Mouse (Mus musculus) liver, embryonic 14.5 days (tissue): ENCODE measurements at regions not wholly inside any gene's neighbourhood (a gene's known extent, or its start where the extent isn't known, plus 50 kb on each side); places are given as distances from the start of the nearest gene placed in this dataset.

Experiments
- ATAC-seq: fragments of 200-750 bp; cut with Nextera tagmentation; 2 replicates; pipeline ENCODE4 v1.8.0; 2017; ENCODE audit warnings: moderate number of reproducible peaks, mild to moderate bottlenecking, moderate library complexity; ENCODE audit not compliant: insufficient read depth
- DNase-seq, 3 experiments: peaks; one replicate each; pipeline ENCODE4 v3.0.0-alpha.2; 2012 to 2013; ENCODE audit warnings: low read depth in 3 of 3, low spot score in 3 of 3
- H3K27ac ChIP-seq: fragments of 300-500 bp; sonication (generic); 2 replicates; pipeline ENCODE4 v1.5.1; 2014; ENCODE audit warnings: moderate library complexity, mild to moderate bottlenecking, control low read depth, inconsistent platforms
- H3K27me3 ChIP-seq: fragments of 300-500 bp; sonication (generic); 2 replicates; pipeline ENCODE4 v1.6.1; 2014; ENCODE audit warnings: mild to moderate bottlenecking, low read length, moderate library complexity; ENCODE audit not compliant: control insufficient read depth, insufficient read depth
- H3K36me3 ChIP-seq: fragments of 300-500 bp; sonication (generic); replicated peaks from 2 replicates; pipeline ENCODE4 v1.6.1; 2014; ENCODE audit warnings: low read depth; ENCODE audit not compliant: control insufficient read depth, insufficient read depth
- H3K4me1 ChIP-seq, 2 experiments: fragments of 200-500 bp in 1 of 2; fragments of 300-500 bp in 1 of 2; sonication (generic) in 1 of 2; replicated peaks; 2 replicates each; pipeline ENCODE4 v1.6.1; 2012 to 2014; ENCODE audit warnings: antibody characterized with exemption in 1 of 2, inconsistent platforms in 1 of 2, low read length in 1 of 2; ENCODE audit not compliant: control insufficient read depth in 2 of 2, insufficient read depth in 2 of 2
- H3K4me2 ChIP-seq: fragments of 300-500 bp; sonication (generic); 2 replicates; pipeline ENCODE4 v1.6.1; 2014; ENCODE audit warnings: low read depth, mild to moderate bottlenecking, control low read depth, moderate library complexity
- H3K4me3 ChIP-seq, 2 experiments: fragments of 200-500 bp in 1 of 2; fragments of 300-500 bp in 1 of 2; sonication (generic) in 1 of 2; 2 replicates each; pipeline ENCODE4 v1.5.1; 2012 to 2014; ENCODE audit warnings: low read depth in 2 of 2, low read length in 2 of 2, mild to moderate bottlenecking in 2 of 2, control low read depth in 1 of 2, inconsistent platforms in 1 of 2, moderate library complexity in 1 of 2; ENCODE audit not compliant: insufficient read depth in 1 of 2
- H3K9ac ChIP-seq: fragments of 300-500 bp; sonication (generic); replicated peaks from 2 replicates; pipeline ENCODE4 v1.6.1; 2014; ENCODE audit warnings: mild to moderate bottlenecking, control low read depth, moderate library complexity
- H3K9me3 ChIP-seq: fragments of 300-500 bp; sonication (generic); 2 replicates; pipeline ENCODE4 v1.6.1; 2016; ENCODE audit warnings: low read length, mixed read lengths; ENCODE audit not compliant: control insufficient read depth
- CTCF ChIP-seq: IDR thresholded peaks from 2 replicates; pipeline ENCODE4 v1.5.1; 2016; ENCODE audit warnings: antibody characterized with exemption, low read depth, control low read depth
- EP300 ChIP-seq: IDR thresholded peaks from 2 replicates; pipeline ENCODE4 v1.6.1; 2016; ENCODE audit warnings: antibody characterized with exemption, low read depth
- WGBS: fragments of 180-500 bp; shearing (Covaris S2); extraction: QIAGEN DNeasy Blood & Tissue Kit; methylation state at CpG from one replicate; pipeline ENCODE4 v1.1.7; 2014; ENCODE audit not compliant: insufficient replicate concordance; 5-methylcytosine and 5-hydroxymethylcytosine counted together

GRCm38 (mm10) chr13:115911524-115912459, 397.7 kb downstream of the Isl1 start:
- WGBS = 48% methylated on average over 6 of the region's 6 CpGs
- H3K27me3 ChIP-seq = no peaks in the 10 kb centered on the region
- no peaks in the 10 kb centered on the region for H3K9me3 ChIP-seq
- no peaks in the 10 kb centered on the region for H3K36me3 ChIP-seq
- ATAC-seq = no peak
- H3K27ac ChIP-seq = no peak overlapping the region
- H3K4me3 ChIP-seq = no peak overlapping the region
- no peak for DNase-seq
- no peaks in the 10 kb centered on the region for H3K4me1 ChIP-seq
- TF ChIP-seq EP300 (no peak), CTCF (no peak)
- no peak overlapping the region for H3K9ac ChIP-seq
- no peak overlapping the region for H3K4me2 ChIP-seq

GRCm38 (mm10) chr13:115910866-115911449, 398.5 kb downstream of the Isl1 start:
- TF ChIP-seq CTCF (no peak), EP300 (no peak)
- Histone ChIP-seq H3K9ac (no peak overlapping the region), H3K4me1 (no peaks in the 10 kb centered on the region), H3K4me3 (no peak overlapping the region), H3K4me2 (no peak overlapping the region), H3K9me3 (no peaks in the 10 kb centered on the region), H3K36me3 (no peaks in the 10 kb centered on the region), H3K27ac (no peak overlapping the region), H3K27me3 (no peaks in the 10 kb centered on the region)
- 56% methylated on average over 8 of the region's 8 CpGs for WGBS
- DNase-seq (no peak), ATAC-seq (no peak)

- no peak overlapping the region for H3K9ac ChIP-seq
- 57% methylated on average over 1 of the region's 1 CpGs for WGBS
- H3K4me1 ChIP-seq = no peaks in the 10 kb centered on the region
- ATAC-seq (no peak), DNase-seq (no peak)
- no peaks in the 10 kb centered on the region for H3K36me3 ChIP-seq
- no peak for TF ChIP-seq CTCF
- no peak for TF ChIP-seq EP300
- no peaks in the 10 kb centered on the region for H3K9me3 ChIP-seq
- H3K4me2 ChIP-seq = no peak overlapping the region
- no peak overlapping the region for H3K4me3 ChIP-seq
- H3K27me3 ChIP-seq = no peaks in the 10 kb centered on the region
- H3K27ac ChIP-seq = no peak overlapping the region
These were observed 428.9 kb downstream of the Isl1 start for GRCm38 (mm10) chr13:115880616-115881015.

DNA sequence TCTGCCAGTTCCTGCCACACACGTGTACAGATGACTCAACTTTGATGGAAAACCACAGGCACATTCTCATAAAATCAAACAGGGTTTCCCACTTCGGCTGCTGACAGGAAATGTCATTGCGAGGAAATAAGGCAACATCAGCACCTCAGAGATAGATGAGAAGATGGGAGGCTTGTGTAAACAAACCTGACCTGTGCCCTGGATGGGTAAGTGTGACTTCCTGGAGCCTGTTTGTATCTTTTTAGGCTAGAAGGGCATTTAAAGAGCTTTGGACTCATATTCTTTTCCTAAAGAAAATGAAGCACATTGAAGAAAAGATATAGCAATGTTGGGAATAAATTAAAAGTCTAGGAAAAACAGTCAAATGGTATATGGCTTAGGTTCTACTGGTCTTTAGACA, 449.0 kb downstream of the Isl1 start:
- H3K27me3 ChIP-seq = no peaks in the 10 kb centered on the region
- no peak overlapping the region for H3K9ac ChIP-seq
- TF ChIP-seq CTCF = no peak
- TF ChIP-seq EP300 = no peak
- no peak overlapping the region for H3K4me3 ChIP-seq
- no peak overlapping the region for H3K27ac ChIP-seq
- ATAC-seq = no peak
- no peaks in the 10 kb centered on the region for H3K36me3 ChIP-seq
- H3K9me3 ChIP-seq = no peaks in the 10 kb centered on the region
- WGBS = 12% methylated on average over 3 of the region's 3 CpGs
- no peaks in the 10 kb centered on the region for H3K4me1 ChIP-seq
- H3K4me2 ChIP-seq = no peak overlapping the region
- DNase-seq = no peak

- Histone ChIP-seq H3K4me1 (no peaks in the 10 kb centered on the region), H3K36me3 (no peaks in the 10 kb centered on the region), H3K9me3 (no peaks in the 10 kb centered on the region), H3K4me2 (no peak overlapping the region), H3K9ac (no peak overlapping the region), H3K27ac (no peak overlapping the region), H3K4me3 (no peak overlapping the region), H3K27me3 (no peaks in the 10 kb centered on the region)
- ATAC-seq (no peak), DNase-seq (no peak)
- no peak for TF ChIP-seq CTCF
- TF ChIP-seq EP300 = no peak
- WGBS = 56% methylated on average over 4 of the region's 4 CpGs
These were observed 452.9 kb downstream of the Isl1 start for GRCm38 (mm10) chr13:115856632-115857031.
